Mouse (Mus musculus): ENCODE measurements at regions not wholly inside any gene's neighbourhood (a gene's known extent, or its start where the extent isn't known, plus 50 kb on each side); places are given as distances from the start of the nearest gene placed in this dataset.

DNA sequence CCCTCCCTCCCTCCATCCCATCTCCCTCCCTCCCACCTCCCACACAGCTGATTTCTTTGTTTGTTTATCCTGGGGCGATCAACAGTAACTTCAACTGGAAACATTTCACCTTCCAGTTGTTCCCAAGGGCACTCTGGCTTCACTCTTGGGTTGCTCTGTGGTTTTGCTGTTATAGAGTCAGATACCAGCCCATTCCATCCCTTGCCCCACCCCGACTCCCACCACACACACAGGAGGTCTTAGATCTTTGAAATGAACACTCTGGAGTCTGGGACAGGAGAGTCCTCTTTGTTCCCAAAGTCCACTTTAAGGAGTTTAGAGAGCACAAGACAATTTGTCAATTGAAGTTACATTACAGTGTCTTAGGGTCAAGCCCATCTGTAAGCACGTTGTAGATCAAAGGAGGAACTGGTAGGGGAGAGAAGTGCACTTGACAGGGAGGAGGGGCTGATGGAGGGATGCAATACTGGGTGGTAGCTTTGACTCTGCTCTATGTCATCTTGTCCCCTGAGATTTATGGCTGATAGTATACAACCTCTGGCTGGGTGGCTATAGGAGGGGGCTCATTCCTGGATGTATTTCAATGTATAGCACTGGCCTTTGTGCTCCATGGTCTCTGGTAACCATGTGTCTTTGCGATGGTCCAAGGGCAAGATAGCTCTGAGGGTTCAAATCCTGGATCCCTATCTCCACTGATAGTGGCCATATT, 313.9 kb downstream of the Glrx3 start:
- DNase-seq: no peak

DNA sequence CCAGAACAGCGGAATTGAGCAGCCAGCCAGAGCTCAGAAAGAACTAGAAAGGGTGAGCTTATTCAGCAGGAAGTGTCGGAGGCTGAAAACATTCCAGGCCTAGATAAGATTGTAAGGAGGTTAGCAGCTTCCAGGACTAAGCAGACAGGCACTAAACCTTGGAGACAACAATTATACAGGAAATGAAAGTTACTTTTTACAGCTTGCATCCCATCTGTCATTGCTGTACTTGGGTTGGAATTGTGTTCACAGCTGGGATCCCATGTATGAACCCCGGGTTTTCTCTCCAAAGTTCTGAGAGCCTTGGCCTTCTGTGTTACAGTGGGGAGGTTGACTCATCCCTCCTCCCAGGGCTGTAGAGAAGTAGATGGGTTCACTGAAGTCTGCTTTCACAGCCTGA, 328.5 kb downstream of the Glrx3 start:
- no peak for DNase-seq

DNA sequence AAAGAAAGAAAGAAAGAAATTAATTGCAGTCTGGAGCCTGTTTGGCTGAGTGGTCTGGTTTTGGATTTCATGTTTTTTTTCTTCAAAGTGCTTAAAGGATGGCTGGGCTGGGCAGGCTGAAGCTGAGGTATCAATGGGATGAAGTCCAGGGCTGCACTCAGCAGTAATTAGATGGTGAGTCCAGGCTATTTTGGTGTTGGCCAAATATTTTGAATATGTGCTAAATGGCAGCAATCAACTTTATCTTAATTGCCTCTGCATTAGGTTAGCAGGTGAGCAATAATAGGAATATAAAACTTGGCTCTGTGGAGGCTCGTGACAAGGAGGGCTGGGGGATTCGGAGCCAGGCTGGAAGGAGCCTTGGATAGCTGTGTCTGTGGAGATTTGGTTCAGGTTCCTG, 329.3 kb downstream of the Glrx3 start:
- DNase-seq: no peak

DNA sequence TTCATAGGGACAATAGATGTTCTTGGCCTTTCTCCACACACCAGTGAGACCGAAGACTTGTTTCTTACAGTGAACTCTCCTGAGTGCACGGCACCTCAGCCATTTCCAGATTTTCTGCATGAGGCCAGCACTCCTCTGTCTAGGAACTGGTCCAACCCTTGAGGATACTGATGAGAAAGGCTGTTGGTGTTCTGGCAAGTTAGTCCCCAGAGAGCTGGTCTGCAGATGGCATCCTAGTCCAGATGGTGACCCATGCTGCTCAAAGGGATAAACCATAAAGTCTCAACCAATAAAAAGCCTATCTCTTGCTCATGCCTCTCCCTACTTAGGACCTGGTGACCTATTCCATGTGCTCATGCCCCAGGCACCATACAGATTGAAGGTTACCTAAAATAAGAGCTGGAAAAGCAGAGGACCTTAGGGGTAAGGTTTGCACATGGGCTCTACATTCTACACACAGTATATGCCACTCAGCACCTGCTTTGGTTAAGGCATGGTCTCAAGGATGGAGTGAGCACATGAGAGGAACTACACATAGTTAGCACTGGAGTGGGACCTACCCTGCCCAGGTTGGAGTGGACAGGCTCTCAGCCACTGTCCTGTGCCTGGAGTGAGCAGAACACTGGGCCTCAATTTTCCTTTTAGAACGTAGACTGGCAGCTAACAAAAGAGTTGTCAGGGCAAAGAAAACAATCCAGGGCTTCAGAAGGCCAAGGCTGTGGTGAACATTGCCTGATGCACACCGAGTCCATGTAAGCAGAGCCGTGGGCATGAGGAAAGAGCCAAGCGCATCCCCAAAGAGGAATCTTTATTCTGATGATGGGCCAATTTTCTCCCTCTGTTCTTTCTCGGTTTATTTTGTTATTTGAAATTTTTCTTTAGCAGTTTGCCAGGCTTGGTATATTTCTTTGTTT, 335.9 kb downstream of the Glrx3 start:
- no peak for DNase-seq

DNA sequence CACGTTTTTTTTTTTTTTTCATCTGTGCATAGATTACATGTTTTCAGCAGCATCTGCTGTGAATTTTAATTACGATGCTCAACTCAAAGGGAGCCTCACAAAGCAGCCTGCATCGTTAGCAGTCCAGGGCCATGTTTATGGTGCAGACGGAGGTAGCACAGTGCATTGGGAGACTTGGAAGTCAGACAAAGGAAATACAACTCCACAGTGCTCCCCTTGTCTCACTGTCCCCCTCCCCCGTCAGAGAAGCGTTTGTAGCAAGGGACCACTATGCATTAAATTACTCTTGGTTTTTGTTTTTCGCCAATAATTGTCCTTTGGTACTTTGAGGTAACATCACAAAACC, 336.5 kb downstream of the Glrx3 start:
- DNase-seq: no peak

DNA sequence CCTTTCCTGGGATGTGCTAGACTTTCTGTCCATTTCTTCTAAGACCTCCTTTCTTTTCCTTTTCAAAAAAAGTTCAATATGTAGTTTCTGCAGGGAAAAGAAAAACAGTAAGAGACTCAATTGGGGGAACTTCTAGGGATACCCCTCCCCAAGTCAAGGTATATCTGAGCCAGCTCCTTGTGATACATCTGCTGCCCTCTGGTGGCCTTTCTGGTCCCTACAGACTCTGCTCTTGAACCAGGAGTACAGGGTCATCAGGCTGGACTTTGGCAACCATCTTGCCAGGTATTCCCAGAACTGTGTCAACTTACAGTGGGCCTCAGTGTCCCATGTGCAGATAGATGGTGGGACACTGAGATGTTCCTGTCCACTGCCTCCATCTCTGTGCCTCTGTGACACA, 346.5 kb downstream of the Glrx3 start:
- DNase-seq: peak; percentile 6

DNA sequence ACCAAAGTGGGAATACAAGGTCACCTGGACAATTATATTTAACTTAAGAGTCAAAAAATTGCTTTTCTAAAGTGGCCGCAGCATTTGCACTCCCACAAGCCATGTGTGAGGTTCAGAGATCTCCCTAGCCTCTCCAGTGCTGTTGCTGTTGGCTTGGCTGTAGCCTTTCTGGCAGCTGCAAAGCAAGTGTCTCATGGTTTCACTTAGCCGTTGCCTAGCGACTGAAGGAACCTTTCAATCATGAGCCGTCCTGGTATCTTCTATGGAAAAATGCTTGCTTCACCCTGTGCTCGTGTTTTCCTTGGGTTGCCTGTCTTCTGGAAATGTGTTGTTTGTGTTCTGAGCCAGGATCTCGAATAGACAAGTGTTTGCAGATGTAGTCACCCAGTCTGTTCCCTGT, 367.9 kb downstream of the Glrx3 start:
- no peak for DNase-seq

DNA sequence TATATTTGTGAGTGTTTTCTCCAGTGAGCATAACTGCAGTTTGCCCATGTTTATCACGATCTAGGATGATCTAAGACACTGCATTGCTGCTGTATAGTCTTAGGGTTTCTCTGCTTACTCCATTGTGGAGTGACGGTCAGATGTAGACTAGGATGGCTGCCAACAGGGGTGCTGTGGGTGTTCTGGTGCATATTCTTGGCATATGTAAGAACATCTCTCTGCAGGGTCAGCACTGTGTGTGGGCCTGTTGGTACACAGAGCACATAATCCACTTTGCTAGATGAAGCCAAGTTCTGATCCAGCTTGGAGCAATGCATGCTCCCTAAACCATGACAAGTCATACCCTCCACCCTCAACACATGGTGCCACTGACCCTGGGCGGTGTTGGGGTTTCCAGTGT, 375.4 kb downstream of the Glrx3 start:
- no peak for DNase-seq

DNA sequence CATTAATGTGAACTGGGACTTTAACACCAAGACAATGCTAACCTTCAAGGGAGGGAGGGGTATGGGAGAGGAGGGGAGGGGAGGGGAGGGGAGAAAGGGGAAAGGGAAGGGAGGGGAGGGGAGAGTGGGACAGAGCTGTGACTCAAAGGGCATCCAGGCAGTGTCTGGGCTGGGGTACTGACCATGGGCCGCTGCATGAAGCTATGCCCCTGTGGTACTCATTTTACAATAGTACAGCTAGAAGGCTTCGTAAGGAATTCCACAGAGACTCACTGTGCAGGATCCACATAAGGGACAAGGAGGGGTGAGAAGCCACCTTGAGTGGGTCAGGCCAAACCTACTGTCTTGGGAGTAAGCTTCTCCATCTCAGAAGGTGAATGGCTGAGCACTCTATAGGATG, 403.1 kb downstream of the Glrx3 start:
- DNase-seq: no peak

DNA sequence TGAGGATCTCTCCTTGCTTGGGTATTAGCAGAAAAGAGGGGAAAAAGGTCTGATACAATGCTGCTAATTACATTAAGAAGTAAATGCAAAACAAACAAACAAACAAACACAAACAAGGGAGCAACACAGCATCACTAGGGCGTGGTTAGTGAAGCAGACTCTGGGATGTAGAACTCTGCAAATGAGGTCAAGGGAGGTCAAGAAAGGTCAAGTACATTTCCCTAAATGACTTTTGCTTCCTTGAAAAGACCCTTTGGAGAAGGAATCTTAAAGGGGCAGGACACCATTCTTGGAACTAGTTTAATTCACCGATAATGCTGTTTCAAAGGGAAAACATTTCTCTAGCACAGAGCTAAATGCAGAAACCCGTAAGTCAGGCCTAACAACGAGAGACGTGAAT, 403.6 kb downstream of the Glrx3 start:
- DNase-seq: no peak

DNA sequence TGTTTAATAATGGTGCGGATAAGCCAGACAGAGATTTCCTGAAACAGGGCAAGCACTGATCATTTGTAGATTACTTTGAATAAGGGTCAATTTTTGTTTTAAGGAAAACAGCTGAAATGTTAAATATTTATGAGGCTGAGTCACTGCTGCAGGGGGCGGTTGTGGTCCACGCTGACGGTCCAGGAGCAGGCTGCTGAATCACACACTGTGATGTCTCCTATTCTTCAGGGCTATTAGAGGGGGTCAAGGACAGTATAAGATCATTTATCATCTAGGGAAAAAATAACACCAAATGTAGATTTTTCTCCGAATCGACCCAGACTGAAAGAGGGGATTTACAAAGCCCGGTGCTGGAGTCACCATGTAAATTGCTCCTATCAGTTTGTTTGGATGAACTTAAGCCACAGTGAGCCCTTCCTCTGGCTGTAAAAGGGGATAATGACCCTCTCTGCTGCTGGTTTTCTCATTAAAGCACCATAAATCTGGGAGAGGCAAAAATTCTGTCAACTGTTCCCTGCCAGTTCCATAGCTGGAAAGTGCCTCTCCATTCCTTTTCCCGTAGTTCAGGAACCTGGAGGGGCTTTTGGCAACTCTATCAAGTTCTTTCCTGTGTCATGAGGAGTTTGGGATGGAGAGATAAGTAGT, 404.2 kb downstream of the Glrx3 start:
- DNase-seq: no peak

DNA sequence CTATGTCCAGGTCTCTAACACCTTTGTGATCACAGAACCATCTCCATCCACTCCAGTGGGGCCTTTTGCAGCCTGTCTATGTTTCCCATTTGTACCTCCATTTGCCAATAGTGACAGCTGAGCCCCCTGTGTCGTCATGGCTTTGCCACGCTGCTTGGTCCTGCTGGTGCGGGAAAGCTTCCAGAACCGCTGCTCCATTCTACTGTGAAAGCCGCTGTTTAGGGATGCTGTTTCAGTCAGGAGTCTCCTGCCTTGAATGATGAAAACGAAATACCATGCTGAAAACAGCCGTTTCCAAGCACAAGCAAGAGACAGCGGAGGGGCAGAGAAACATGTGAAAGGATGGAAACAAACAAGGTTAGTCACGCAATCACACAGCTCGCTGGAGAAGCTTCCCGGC, 410.4 kb downstream of the Glrx3 start:
- no peak for DNase-seq

DNA sequence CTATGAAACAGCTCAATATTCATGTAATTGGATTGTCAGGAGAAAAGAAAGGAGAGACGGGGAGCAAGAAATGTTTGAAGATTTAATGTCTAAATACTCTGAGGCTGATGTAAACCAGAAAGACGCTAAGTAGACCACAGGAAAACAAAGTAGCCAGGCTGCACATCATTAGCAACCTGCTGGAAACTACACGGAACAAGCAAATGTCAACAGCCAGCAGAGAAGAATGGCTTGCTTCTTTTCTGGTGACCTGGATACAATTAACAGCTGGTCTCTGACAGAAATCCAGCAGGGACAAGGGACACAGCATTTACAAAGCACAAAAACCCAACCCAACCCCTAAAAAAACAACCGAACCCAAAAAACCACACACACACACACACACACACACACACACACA, 413.6 kb downstream of the Glrx3 start:
- DNase-seq: no peak

DNA sequence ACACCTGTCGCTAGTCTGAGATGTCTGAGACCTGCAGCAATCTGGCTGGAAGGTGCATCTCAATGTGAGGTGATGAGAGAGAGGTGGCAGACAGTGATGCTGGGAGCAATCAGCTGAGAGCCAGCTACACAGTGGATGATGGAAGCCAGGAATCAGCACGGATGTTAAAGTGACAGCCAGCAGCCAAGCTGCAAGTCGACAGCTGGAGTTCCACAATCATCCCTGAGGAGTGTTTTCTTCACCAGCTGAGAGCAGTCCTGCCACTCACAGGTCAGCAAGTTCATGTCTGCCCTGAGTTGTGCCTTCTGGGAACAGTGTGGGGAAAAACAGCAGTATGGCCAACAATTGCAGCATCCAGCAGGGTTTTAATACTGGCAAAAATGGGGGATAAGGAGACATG, 422.3 kb downstream of the Glrx3 start:
- DNase-seq: no peak

DNA sequence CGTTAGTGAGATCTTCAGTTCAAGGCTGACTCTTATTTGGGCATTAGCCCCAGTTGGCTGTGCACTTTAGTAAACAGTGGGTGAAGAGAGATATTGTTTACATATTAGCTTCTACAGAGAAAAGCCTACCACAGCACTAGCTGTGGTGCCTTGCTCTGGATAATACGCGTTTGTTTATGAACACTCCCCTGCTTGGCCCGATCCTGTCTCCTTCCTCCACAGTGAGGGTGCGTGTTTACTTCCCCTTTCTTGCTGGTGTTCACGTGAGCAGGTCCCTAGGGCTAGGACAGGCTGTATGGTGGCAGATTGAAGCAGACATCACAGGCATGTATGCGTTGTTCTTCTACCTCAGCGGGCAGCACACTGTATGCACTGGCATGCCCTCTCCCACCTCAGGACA, 423.1 kb downstream of the Glrx3 start:
- no peak for DNase-seq

DNA sequence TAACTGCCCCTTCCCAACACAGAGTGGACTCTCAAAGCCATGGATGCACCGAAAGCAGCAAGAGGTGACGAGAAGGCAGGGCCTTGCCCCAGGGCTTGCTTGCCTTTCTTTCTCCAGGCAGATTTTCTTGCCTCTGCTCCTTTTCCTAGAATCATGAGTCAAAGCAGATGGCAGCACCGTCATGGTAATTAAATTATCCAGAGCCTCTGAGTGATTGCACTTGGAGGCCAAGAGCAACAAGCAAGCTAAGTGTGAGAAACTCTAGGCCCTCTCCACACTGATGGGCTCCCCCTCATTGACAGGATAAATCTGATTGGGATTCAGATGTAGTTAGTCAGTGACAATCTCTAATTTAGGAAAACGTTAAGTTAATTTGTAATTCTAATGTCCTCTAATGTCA, 427.5 kb downstream of the Glrx3 start:
- no peak for DNase-seq

DNA sequence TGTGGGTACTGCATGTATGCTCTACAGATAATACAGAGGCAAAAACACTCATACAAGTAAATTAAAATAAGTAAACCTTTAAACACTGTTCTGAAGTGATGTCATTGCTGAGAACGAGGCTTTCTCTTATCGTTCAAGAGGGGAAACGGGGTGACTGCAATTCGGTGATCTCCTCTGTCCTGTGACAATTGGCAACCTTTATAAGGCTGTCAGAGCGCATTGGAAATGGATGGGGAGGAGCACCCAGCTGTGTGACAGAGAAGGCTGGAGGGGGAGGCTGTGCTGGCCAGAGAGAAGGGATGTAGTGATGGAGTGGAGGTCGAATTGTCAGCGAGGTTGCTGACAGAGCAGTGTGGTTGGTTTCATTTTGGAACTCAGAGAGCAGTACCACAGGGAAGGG, 428.0 kb downstream of the Glrx3 start:
- DNase-seq: no peak

DNA sequence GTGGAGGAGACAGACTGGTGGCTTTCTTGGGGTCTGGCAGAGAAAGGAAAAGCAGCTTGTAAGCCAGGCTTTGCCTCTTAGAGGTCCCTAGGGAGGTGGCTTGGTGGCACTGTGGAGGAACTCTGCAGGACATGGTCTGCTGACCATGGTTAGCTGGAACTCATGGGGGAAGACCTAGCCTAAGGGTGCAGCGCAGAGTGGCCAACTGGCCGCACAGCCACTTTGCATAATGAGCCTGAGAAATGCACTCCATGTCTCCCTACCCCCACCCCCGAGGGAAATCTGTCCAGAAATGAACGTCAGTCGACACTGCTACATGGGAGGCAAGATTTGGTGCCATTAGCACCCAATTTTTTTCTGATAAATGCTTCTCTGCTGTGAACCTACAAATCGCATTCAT, 429.5 kb downstream of the Glrx3 start:
- no peak for DNase-seq

DNA sequence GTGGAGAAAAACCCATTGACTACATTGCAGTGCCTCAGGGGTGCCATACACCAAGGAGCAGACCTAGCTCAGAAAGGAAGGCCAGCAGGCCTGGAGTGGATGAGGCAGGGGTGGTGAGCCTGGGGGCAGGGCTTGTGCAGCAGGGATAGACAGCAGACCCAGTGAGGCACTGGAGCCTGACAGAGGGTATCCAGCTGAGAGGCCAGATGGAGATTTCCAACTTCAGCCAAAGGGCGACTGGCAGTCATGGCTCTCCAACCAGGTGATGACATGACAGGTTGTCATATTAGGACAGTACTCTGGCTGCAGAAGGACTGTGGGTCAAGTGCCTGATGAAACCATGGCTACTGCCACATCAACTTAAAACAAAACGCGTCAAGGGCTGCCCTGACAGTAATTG, 431.1 kb downstream of the Glrx3 start:
- no peak for DNase-seq

DNA sequence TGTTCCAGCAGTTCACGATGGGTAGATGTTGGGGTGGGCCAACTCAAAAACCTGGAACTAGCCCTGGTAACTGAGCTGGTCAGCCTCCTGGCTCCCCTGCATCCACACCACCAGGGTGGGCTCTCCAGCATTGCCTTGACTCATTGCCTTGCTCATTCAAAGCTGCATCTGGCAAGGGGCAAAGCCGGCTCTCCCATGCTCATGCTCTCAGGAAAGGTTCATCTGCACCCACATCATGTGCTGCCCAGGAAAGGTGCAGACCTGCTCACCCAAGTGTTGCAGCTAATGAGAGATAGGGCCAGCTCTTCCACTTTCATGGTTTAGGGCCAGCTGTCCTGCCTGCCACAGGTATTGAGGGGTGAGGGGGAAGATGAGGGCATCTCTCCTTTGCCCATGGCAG, 437.9 kb downstream of the Glrx3 start:
- no peak for DNase-seq

DNA sequence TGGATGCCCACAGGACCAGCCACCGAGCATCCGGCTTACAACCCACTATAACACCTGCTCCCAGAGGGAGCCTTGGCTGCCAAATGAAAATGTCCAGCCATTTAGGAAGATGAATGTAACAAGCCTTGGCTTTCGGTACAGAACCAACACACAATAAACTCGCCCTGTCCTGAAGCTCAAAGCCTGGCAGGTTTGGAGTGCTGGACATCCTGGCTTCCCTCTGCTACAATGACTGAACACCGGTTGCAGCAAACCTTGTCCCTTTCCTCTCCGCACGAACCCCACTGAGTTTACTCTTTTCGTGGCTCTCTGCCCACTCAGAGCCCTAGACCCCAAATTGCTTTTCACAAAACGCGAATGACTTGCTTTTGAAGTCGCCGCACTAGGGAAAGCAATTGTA, 441.9 kb downstream of the Glrx3 start:
- DNase-seq: no peak

DNA sequence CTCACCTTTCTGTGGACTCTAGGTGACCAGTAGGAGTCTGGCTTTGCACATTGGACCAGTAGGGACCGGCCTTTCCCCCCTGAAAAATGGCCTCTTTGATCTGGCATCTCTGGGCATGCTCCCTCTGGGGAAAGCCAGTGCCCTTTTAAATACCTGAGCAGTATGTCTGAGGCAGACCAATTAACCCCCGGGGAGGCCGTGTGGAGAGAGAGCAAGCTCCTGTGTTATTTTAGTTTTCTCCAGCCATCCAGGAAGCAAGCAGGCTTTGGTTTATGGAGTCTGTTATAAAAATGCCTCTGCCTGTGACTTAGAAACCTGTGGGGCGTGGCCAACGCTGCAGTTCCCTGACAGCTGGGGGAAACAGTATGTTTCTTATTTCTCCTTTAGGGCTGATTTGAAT, 445.5 kb downstream of the Glrx3 start:
- no peak for DNase-seq

DNA sequence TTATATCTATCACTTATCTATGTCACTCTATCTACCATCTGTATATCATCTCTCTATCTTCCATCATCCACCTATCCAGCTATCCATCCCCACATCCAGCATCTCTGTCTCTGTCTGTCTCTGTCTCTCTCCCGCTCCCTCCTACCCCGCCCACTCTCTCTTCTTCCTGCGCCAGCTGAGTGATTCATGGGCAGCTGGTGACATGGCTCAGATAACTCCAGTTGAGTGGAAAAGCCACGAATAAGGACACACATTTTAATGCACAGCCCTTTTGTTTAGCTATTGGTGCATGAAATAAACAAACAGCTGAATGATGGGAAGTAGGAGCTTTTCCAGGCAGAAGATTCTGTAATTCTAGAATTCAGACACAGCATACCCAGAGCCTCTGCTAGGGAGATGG, 446.3 kb downstream of the Glrx3 start:
- DNase-seq: no peak

DNA sequence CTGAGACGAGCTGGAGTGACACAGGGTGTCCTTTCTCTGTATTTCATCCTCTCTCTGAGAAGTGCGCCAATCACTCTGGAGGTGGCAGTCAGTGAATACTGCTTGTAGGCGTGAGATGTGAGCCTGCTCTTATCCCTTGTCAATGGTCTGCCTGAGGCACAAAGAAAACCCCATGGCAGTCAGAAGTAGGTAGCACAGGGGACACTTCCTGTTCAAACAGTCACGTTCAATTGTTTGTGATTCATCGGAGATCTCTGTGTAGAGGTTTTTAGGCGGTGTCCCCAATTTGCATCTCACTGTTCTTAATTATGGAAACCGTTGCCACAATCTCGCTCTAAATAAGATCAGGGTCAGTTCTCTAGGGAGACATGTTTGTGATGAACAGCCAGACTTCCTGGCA, 447.7 kb downstream of the Glrx3 start:
- DNase-seq: no peak

All from thymus, postnatal 14 days (tissue).